Mouse (Mus musculus) yolk sac, embryonic 10.5 days (tissue): ENCODE results near the gene Nfkb1.
A peak's percentile ranks its signal among the peaks of the same experiment; 100 is the strongest.

Experiments
- DNase-seq: peaks from one replicate; pipeline ENCODE4 v3.0.0-alpha.2; 2017; ENCODE audit warnings: low spot score

The Nfkb1 gene

GRCm38 (mm10) chr3:135630430-135631095 lies 60.8 kb downstream of the Nfkb1 start:
- DNase-seq = no peak

- DNase-seq = no peak
Measured at GRCm38 (mm10) chr3:135629830-135630355, 61.5 kb downstream of the Nfkb1 start.

GRCm38 (mm10) chr3:135628706-135629169 lies 62.6 kb downstream of the Nfkb1 start:
- DNase-seq = no peak

GRCm38 (mm10) chr3:135628000-135628705 lies 63.2 kb downstream of the Nfkb1 start:
- DNase-seq = no peak

- no peak for DNase-seq
Measured at GRCm38 (mm10) chr3:135625290-135625689, 66.1 kb downstream of the Nfkb1 start.

- DNase-seq = no peak
Measured at GRCm38 (mm10) chr3:135616730-135617129, 74.6 kb downstream of the Nfkb1 start.

- no peak for DNase-seq
Measured at GRCm38 (mm10) chr3:135614376-135614775, 77.0 kb downstream of the Nfkb1 start.

GRCm38 (mm10) chr3:135610221-135610620 lies 81.1 kb downstream of the Nfkb1 start:
- DNase-seq = no peak

- DNase-seq = no peak
Measured at GRCm38 (mm10) chr3:135607660-135608473, 83.5 kb downstream of the Nfkb1 start.

GRCm38 (mm10) chr3:135607021-135607420 lies 84.3 kb downstream of the Nfkb1 start:
- DNase-seq = no peak

GRCm38 (mm10) chr3:135606592-135606991 lies 84.8 kb downstream of the Nfkb1 start:
- no peak for DNase-seq

- DNase-seq = peak; percentile 16
Measured at GRCm38 (mm10) chr3:135605474-135605873, 85.9 kb downstream of the Nfkb1 start.

- no peak for DNase-seq
Measured at GRCm38 (mm10) chr3:135604626-135605417, 86.5 kb downstream of the Nfkb1 start.

- no peak for DNase-seq
Measured at GRCm38 (mm10) chr3:135602731-135603130, 88.6 kb downstream of the Nfkb1 start.

- DNase-seq = no peak
Measured at GRCm38 (mm10) chr3:135598355-135598754, 93.0 kb downstream of the Nfkb1 start.

GRCm38 (mm10) chr3:135597014-135597413 lies 94.3 kb downstream of the Nfkb1 start:
- DNase-seq = no peak

GRCm38 (mm10) chr3:135594238-135594917 lies 97.0 kb downstream of the Nfkb1 start:
- no peak for DNase-seq

- DNase-seq = no peak
Measured at GRCm38 (mm10) chr3:135592011-135592410, 99.3 kb downstream of the Nfkb1 start.

- no peak for DNase-seq
Measured at GRCm38 (mm10) chr3:135591376-135591775, 100.0 kb downstream of the Nfkb1 start.

GRCm38 (mm10) chr3:135590471-135590870 lies 100.9 kb downstream of the Nfkb1 start:
- no peak for DNase-seq

GRCm38 (mm10) chr3:135586471-135586880 lies 104.9 kb downstream of the Nfkb1 start:
- no peak for DNase-seq
